Mouse (Mus musculus): ENCODE data around the gene Ggt6. TPM values are rescaled to one million over a fixed set of nuclear protein-coding genes. Genes with fewer than 3 reads are reported as not detected.

The Ggt6 gene
- polyA plus RNA-seq, 1 experiment from 2014 or later = not detected

- 18% methylated on average over 5 of the region's 5 CpGs for WGBS
- Histone ChIP-seq H3K27me3 (ENCODE audit: control insufficient read depth, insufficient read depth, low read length) (no peaks in the 10 kb centered on the region), H3K36me3 (ENCODE audit: control insufficient read depth, insufficient read depth, low read length) (no peaks in the 10 kb centered on the region), H3K27ac (replicated peaks in 1 of 2; ENCODE audit: control insufficient read depth in 1 of 2, insufficient read depth in 1 of 2, low read depth in 2 of 2, low read length in 2 of 2) (peak overlapping the region; percentile 60 to 69), H3K9me3 (ENCODE audit: control insufficient read depth, low read length) (no peaks in the 10 kb centered on the region), H3K4me3 (ENCODE audit: control insufficient read depth in 1 of 2, insufficient read depth in 1 of 2, low read depth in 1 of 2, low read length in 2 of 2) (no peak overlapping the region), H3K4me1 (ENCODE audit: control insufficient read depth in 2 of 2, insufficient read depth in 2 of 2, low read length in 2 of 2) (peaks cover 29 to 47% of the 10 kb centered on the region in 2 experiments), H3K9ac (ENCODE audit: low read length) (no peak overlapping the region), H3K4me2 (ENCODE audit: low read length) (no peak overlapping the region)
- ATAC-seq (ENCODE audit: insufficient number of reproducible peaks, insufficient read depth, low FRiP score, low read depth) = peak; percentile 79
Measured at GRCm38 (mm10) chr11:72469217-72469616, 33.9 kb downstream of the Ggt6 start.

GRCm38 (mm10) chr11:72470004-72470403, 34.7 kb downstream of the Ggt6 start:
- Histone ChIP-seq H3K4me2 (ENCODE audit: low read length) (no peak overlapping the region), H3K27ac (replicated peaks in 1 of 2; ENCODE audit: control insufficient read depth in 1 of 2, insufficient read depth in 1 of 2, low read depth in 2 of 2, low read length in 2 of 2) (peak overlapping the region in 1 of 2 experiments; percentile 69; a peak in 2 of 4 replicates), H3K4me3 (ENCODE audit: control insufficient read depth in 1 of 2, insufficient read depth in 1 of 2, low read depth in 1 of 2, low read length in 2 of 2) (no peak overlapping the region), H3K9ac (ENCODE audit: low read length) (no peak overlapping the region), H3K9me3 (ENCODE audit: control insufficient read depth, low read length) (no peaks in the 10 kb centered on the region), H3K36me3 (ENCODE audit: control insufficient read depth, insufficient read depth, low read length) (no peaks in the 10 kb centered on the region), H3K4me1 (ENCODE audit: control insufficient read depth in 2 of 2, insufficient read depth in 2 of 2, low read length in 2 of 2) (peaks cover 29 to 47% of the 10 kb centered on the region in 2 experiments), H3K27me3 (ENCODE audit: control insufficient read depth, insufficient read depth, low read length) (no peaks in the 10 kb centered on the region)
- 44% methylated on average over 4 of the region's 4 CpGs for WGBS
- ATAC-seq (ENCODE audit: insufficient number of reproducible peaks, insufficient read depth, low FRiP score, low read depth) = no peak

- no peak overlapping the region for H3K27ac ChIP-seq (replicated peaks in 1 of 2; ENCODE audit: control insufficient read depth in 1 of 2, insufficient read depth in 1 of 2, low read depth in 2 of 2, low read length in 2 of 2)
- 86% methylated on average over 6 of the region's 6 CpGs for WGBS
- H3K9ac ChIP-seq (ENCODE audit: low read length) = no peak overlapping the region
- ATAC-seq (ENCODE audit: insufficient number of reproducible peaks, insufficient read depth, low FRiP score, low read depth) = no peak
- H3K4me3 ChIP-seq (ENCODE audit: control insufficient read depth in 1 of 2, insufficient read depth in 1 of 2, low read depth in 1 of 2, low read length in 2 of 2) = no peak overlapping the region
- H3K4me2 ChIP-seq (ENCODE audit: low read length) = no peak overlapping the region
- no peaks in the 10 kb centered on the region for H3K9me3 ChIP-seq (ENCODE audit: control insufficient read depth, low read length)
- H3K36me3 ChIP-seq (ENCODE audit: control insufficient read depth, insufficient read depth, low read length) = no peaks in the 10 kb centered on the region
- H3K4me1 ChIP-seq (ENCODE audit: control insufficient read depth in 2 of 2, insufficient read depth in 2 of 2, low read length in 2 of 2) = peaks cover 24 to 45% of the 10 kb centered on the region in 2 experiments
- no peaks in the 10 kb centered on the region for H3K27me3 ChIP-seq (ENCODE audit: control insufficient read depth, insufficient read depth, low read length)
Measured at GRCm38 (mm10) chr11:72471381-72471780, 36.1 kb downstream of the Ggt6 start.

- Histone ChIP-seq H3K9ac (ENCODE audit: low read length) (no peak overlapping the region), H3K27me3 (ENCODE audit: control insufficient read depth, insufficient read depth, low read length) (no peaks in the 10 kb centered on the region), H3K27ac (replicated peaks in 1 of 2; ENCODE audit: control insufficient read depth in 1 of 2, insufficient read depth in 1 of 2, low read depth in 2 of 2, low read length in 2 of 2) (no peak overlapping the region), H3K4me2 (ENCODE audit: low read length) (no peak overlapping the region), H3K4me3 (ENCODE audit: control insufficient read depth in 1 of 2, insufficient read depth in 1 of 2, low read depth in 1 of 2, low read length in 2 of 2) (no peak overlapping the region), H3K9me3 (ENCODE audit: control insufficient read depth, low read length) (no peaks in the 10 kb centered on the region), H3K4me1 (ENCODE audit: control insufficient read depth in 2 of 2, insufficient read depth in 2 of 2, low read length in 2 of 2) (peaks cover 16 to 33% of the 10 kb centered on the region in 2 experiments), H3K36me3 (ENCODE audit: control insufficient read depth, insufficient read depth, low read length) (no peaks in the 10 kb centered on the region)
- WGBS = 84% methylated on average over 4 of the region's 4 CpGs
- ATAC-seq (ENCODE audit: insufficient number of reproducible peaks, insufficient read depth, low FRiP score, low read depth) = no peak
Measured at GRCm38 (mm10) chr11:72473540-72473939, 38.2 kb downstream of the Ggt6 start.

GRCm38 (mm10) chr11:72474926-72475325, 39.6 kb downstream of the Ggt6 start:
- H3K27ac ChIP-seq (replicated peaks in 1 of 2; ENCODE audit: control insufficient read depth in 1 of 2, insufficient read depth in 1 of 2, low read depth in 2 of 2, low read length in 2 of 2) = 0 out of 4 replicates have a peak overlapping the region, but pooled peaks of 1 of the 2 experiments have one; percentile 47
- ATAC-seq (ENCODE audit: insufficient number of reproducible peaks, insufficient read depth, low FRiP score, low read depth) = no peak
- peaks cover 8 to 19% of the 10 kb centered on the region in 2 experiments for H3K4me1 ChIP-seq (ENCODE audit: control insufficient read depth in 2 of 2, insufficient read depth in 2 of 2, low read length in 2 of 2)
- H3K9ac ChIP-seq (ENCODE audit: low read length) = no peak overlapping the region
- no peaks in the 10 kb centered on the region for H3K9me3 ChIP-seq (ENCODE audit: control insufficient read depth, low read length)
- WGBS = 68% methylated on average over 3 of the region's 3 CpGs
- H3K4me3 ChIP-seq (ENCODE audit: control insufficient read depth in 1 of 2, insufficient read depth in 1 of 2, low read depth in 1 of 2, low read length in 2 of 2) = no peak overlapping the region
- H3K4me2 ChIP-seq (ENCODE audit: low read length) = no peak overlapping the region
- no peaks in the 10 kb centered on the region for H3K27me3 ChIP-seq (ENCODE audit: control insufficient read depth, insufficient read depth, low read length)
- H3K36me3 ChIP-seq (ENCODE audit: control insufficient read depth, insufficient read depth, low read length) = no peaks in the 10 kb centered on the region

GRCm38 (mm10) chr11:72475408-72475807, 40.1 kb downstream of the Ggt6 start:
- H3K4me2 ChIP-seq (ENCODE audit: low read length) = no peak overlapping the region

GRCm38 (mm10) chr11:72476074-72476625, 40.8 kb downstream of the Ggt6 start:
- Histone ChIP-seq H3K36me3 (ENCODE audit: control insufficient read depth, insufficient read depth, low read length) (no peaks in the 10 kb centered on the region), H3K27ac (replicated peaks in 1 of 2; ENCODE audit: control insufficient read depth in 1 of 2, insufficient read depth in 1 of 2, low read depth in 2 of 2, low read length in 2 of 2) (no peak overlapping the region), H3K9me3 (ENCODE audit: control insufficient read depth, low read length) (no peaks in the 10 kb centered on the region), H3K9ac (ENCODE audit: low read length) (no peak overlapping the region), H3K4me2 (ENCODE audit: low read length) (no peak overlapping the region), H3K4me1 (ENCODE audit: control insufficient read depth in 2 of 2, insufficient read depth in 2 of 2, low read length in 2 of 2) (peaks cover 7 to 13% of the 10 kb centered on the region in 2 experiments; a peak in 3 of 4 replicates), H3K27me3 (ENCODE audit: control insufficient read depth, insufficient read depth, low read length) (no peaks in the 10 kb centered on the region), H3K4me3 (ENCODE audit: control insufficient read depth in 1 of 2, insufficient read depth in 1 of 2, low read depth in 1 of 2, low read length in 2 of 2) (no peak overlapping the region)
- WGBS = 88% methylated on average over 7 of the region's 7 CpGs
- no peak for ATAC-seq (ENCODE audit: insufficient number of reproducible peaks, insufficient read depth, low FRiP score, low read depth)

More at GRCm38 (mm10) chr11:72475408-72475807, 40.1 kb downstream of the Ggt6 start:
- peaks cover 7 to 15% of the 10 kb centered on the region in 2 experiments; a peak in 3 of 4 replicates for H3K4me1 ChIP-seq (ENCODE audit: control insufficient read depth in 2 of 2, insufficient read depth in 2 of 2, low read length in 2 of 2)
- H3K27me3 ChIP-seq (ENCODE audit: control insufficient read depth, insufficient read depth, low read length) = no peaks in the 10 kb centered on the region
- no peaks in the 10 kb centered on the region for H3K9me3 ChIP-seq (ENCODE audit: control insufficient read depth, low read length)
- no peaks in the 10 kb centered on the region for H3K36me3 ChIP-seq (ENCODE audit: control insufficient read depth, insufficient read depth, low read length)
- H3K27ac ChIP-seq (replicated peaks in 1 of 2; ENCODE audit: control insufficient read depth in 1 of 2, insufficient read depth in 1 of 2, low read depth in 2 of 2, low read length in 2 of 2) = no peak overlapping the region; a peak in 1 of 4 replicates
- 62% methylated on average over 7 of the region's 7 CpGs for WGBS
- no peak overlapping the region for H3K4me3 ChIP-seq (ENCODE audit: control insufficient read depth in 1 of 2, insufficient read depth in 1 of 2, low read depth in 1 of 2, low read length in 2 of 2)
- ATAC-seq (ENCODE audit: insufficient number of reproducible peaks, insufficient read depth, low FRiP score, low read depth) = no peak
- no peak overlapping the region for H3K9ac ChIP-seq (ENCODE audit: low read length)

GRCm38 (mm10) chr11:72477182-72477581, 41.9 kb downstream of the Ggt6 start:
- 37% methylated on average over 5 of the region's 5 CpGs for WGBS
- Histone ChIP-seq H3K4me2 (ENCODE audit: low read length) (no peak overlapping the region), H3K36me3 (ENCODE audit: control insufficient read depth, insufficient read depth, low read length) (no peaks in the 10 kb centered on the region), H3K4me1 (ENCODE audit: control insufficient read depth in 2 of 2, insufficient read depth in 2 of 2, low read length in 2 of 2) (peaks cover 11 to 17% of the 10 kb centered on the region in 2 experiments), H3K27me3 (ENCODE audit: control insufficient read depth, insufficient read depth, low read length) (no peaks in the 10 kb centered on the region), H3K4me3 (ENCODE audit: control insufficient read depth in 1 of 2, insufficient read depth in 1 of 2, low read depth in 1 of 2, low read length in 2 of 2) (no peak overlapping the region), H3K27ac (replicated peaks in 1 of 2; ENCODE audit: control insufficient read depth in 1 of 2, insufficient read depth in 1 of 2, low read depth in 2 of 2, low read length in 2 of 2) (peak overlapping the region in 1 of 2 experiments; percentile 66; a peak in 2 of 4 replicates), H3K9me3 (ENCODE audit: control insufficient read depth, low read length) (no peaks in the 10 kb centered on the region), H3K9ac (ENCODE audit: low read length) (no peak overlapping the region)
- ATAC-seq (ENCODE audit: insufficient number of reproducible peaks, insufficient read depth, low FRiP score, low read depth) = no peak
